Mouse (Mus musculus): ENCODE data around the gene Dst.

- TF ChIP-seq CTCF (IDR thresholded peaks at IDR 0.05; ENCODE audit: low read depth, low read length) (no peak), GATA2 (IDR thresholded peaks at IDR 0.05; ENCODE audit: borderline replicate concordance, low read depth, low read length) (no peak), POLR2AphosphoS5 (IDR thresholded peaks at IDR 0.05; ENCODE audit: insufficient replicate concordance, low read depth, low read length) (no peak), TAL1 (conservative IDR thresholded peaks at IDR 0.05; ENCODE audit: low read depth, low read length) (no peak)
Measured at GRCm38 (mm10) chr1:34006828-34007361, 98.9 kb downstream of the Dst start.
